Mouse (Mus musculus) brain, embryonic 14.5 days (tissue): Measurements from ENCODE around the gene Gm4131.

Source experiments
- CTCF ChIP-seq: fragments of 200-500 bp; IDR thresholded peaks from 2 replicates; pipeline ENCODE4 v1.5.1; 2012; ENCODE audit warnings: inconsistent platforms, mild to moderate bottlenecking, moderate library complexity, borderline replicate concordance; ENCODE audit not compliant: insufficient read depth, insufficient read length; ENCODE audit errors: extremely low read depth
- POLR2A ChIP-seq: fragments of 200-500 bp; IDR thresholded peaks from 2 replicates; pipeline ENCODE4 v1.6.1; 2012; ENCODE audit warnings: mild to moderate bottlenecking, inconsistent platforms, borderline replicate concordance; ENCODE audit not compliant: poor library complexity, insufficient read depth, insufficient read length, severe bottlenecking; ENCODE audit errors: extremely low read depth

GRCm38 (mm10) chr14:62546296-62546695 is 20.4 kb downstream of the Gm4131 start:
- TF ChIP-seq POLR2A (no peak), CTCF (no peak)
